Mouse (Mus musculus): ENCODE measurements around the gene Fpr-rs3. TPM values are rescaled to one million over a fixed set of nuclear protein-coding genes. Genes with fewer than 3 reads are reported as not detected.

Fpr-rs3 gene
- polyA plus RNA-seq (2016; fragmentation: Nextera tagmentation; extraction: Ambion mirVana) = not detected in 2 replicates

DNA sequence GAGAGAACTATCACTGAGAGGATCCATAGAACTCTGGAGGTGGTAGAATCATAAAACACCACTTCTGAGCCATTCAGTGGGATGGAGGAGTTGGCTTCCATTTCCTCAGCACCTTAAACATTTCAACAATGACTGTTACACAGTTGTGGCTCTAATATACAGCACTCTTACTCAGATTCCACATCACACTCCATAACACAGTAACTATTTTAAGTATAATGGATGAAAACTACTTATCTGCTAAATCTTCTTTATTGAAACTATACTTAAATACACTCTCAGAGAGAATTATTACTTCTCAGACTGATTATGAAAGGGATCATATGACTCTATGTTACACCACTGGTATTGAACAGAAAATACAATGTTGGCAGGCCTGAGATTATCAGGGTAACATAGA is at the start of gene Fpr-rs3:
Gene Fpr-rs3, minus strand, starts transcription at position 101 of the 400 bp plus-strand sequence.
- no peaks in the 10 kb centered on the region for H3K4me1 ChIP-seq

DNA sequence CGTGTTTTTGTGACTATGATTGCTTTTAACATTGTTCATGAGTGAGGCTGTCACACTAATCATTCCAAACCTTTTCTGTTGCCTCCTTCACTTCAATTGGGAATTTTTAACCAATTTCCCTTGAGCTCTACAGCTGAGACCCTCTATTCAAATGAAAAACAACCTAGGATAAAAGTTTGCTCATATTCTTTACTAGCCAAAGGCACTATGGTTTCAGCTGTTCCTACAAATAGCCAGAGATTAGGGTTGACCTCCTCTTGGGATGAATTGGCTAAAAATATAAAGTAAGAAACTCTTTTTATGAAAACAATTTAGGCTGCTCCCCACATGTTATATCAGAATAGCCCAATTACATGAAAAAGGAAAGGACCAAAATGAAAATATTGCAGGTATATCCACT is 28.4 kb downstream of the Fpr-rs3 start, which contains the start of gene Vmn2r110:
Gene Vmn2r110, minus strand, starts transcription at position 101 of the 400 bp plus-strand sequence.
- DNase-seq (ENCODE audit: low spot score) = no peak
- Histone ChIP-seq H3K27me3 (ENCODE audit: insufficient read depth, poor library complexity, severe bottlenecking) (no peaks in the 10 kb centered on the region), H3K4me1 (no peaks in the 10 kb centered on the region), H3K9me3 (no peaks in the 10 kb centered on the region), H3K4me3 (no peak within 1 kb of the TSS), H3K27ac (no peak within 1 kb of the TSS), H3K36me3 (no peaks in the 10 kb centered on the region)
- 45% methylated on average over 1 of the region's 1 CpGs for WGBS

More for the DNA sequence above, at the start of gene Fpr-rs3:
- Histone ChIP-seq H3K27ac (no peak within 1 kb of the TSS), H3K27me3 (ENCODE audit: insufficient read depth, poor library complexity, severe bottlenecking) (no peaks in the 10 kb centered on the region), H3K36me3 (no peaks in the 10 kb centered on the region), H3K9me3 (peaks cover 12% of the 10 kb centered on the region; the same call in 1 of the 2 replicates), H3K4me3 (no peak within 1 kb of the TSS)
- DNase-seq (ENCODE audit: low spot score) = no peak

Other genes with a start within 250 kb of the Fpr-rs3 start
- gene Vmn1r224, start 210.7 kb downstream of the Fpr-rs3 start, polyA plus RNA-seq (2016; fragmentation: Nextera tagmentation; extraction: Ambion mirVana) = not detected in 2 replicates
- not detected in 2 replicates for gene Vmn2r108, start 143.5 kb downstream of the Fpr-rs3 start, polyA plus RNA-seq (2016; fragmentation: Nextera tagmentation; extraction: Ambion mirVana)
- gene Vmn1r225, start 126.7 kb downstream of the Fpr-rs3 start, polyA plus RNA-seq (2016; fragmentation: Nextera tagmentation; extraction: Ambion mirVana) = not detected in 2 replicates
- not detected in 2 replicates for gene Vmn2r109, start 60.1 kb downstream of the Fpr-rs3 start, polyA plus RNA-seq (2016; fragmentation: Nextera tagmentation; extraction: Ambion mirVana)
- gene Vmn2r110, start 28.5 kb downstream of the Fpr-rs3 start, polyA plus RNA-seq (2016; fragmentation: Nextera tagmentation; extraction: Ambion mirVana) = 0.02 and 0.03 TPM in 2 replicates
- not detected in 2 replicates for gene Vmn1r226, start 58.0 kb upstream of the Fpr-rs3 start, polyA plus RNA-seq (2016; fragmentation: Nextera tagmentation; extraction: Ambion mirVana)
- gene Vmn1r227, start 105.0 kb upstream of the Fpr-rs3 start, polyA plus RNA-seq (2016; fragmentation: Nextera tagmentation; extraction: Ambion mirVana) = not detected in 2 replicates
- gene Vmn1r228, start 161.3 kb upstream of the Fpr-rs3 start, polyA plus RNA-seq (2016; fragmentation: Nextera tagmentation; extraction: Ambion mirVana) = not detected in 2 replicates
- 0.02 TPM in 1 of 2 replicates, not detected in the other for gene Vmn1r229, start 186.7 kb upstream of the Fpr-rs3 start, polyA plus RNA-seq (2016; fragmentation: Nextera tagmentation; extraction: Ambion mirVana)
- gene Vmn1r230, start 215.6 kb upstream of the Fpr-rs3 start, polyA plus RNA-seq (2016; fragmentation: Nextera tagmentation; extraction: Ambion mirVana) = not detected in 2 replicates